Mouse (Mus musculus): ENCODE measurements around the gene Eif4b.

The Eif4b gene

GRCm38 (mm10) chr15:102103371-102103946, 29.9 kb downstream of the Eif4b start:
- DNase-seq: peak; percentile 89

DNA sequence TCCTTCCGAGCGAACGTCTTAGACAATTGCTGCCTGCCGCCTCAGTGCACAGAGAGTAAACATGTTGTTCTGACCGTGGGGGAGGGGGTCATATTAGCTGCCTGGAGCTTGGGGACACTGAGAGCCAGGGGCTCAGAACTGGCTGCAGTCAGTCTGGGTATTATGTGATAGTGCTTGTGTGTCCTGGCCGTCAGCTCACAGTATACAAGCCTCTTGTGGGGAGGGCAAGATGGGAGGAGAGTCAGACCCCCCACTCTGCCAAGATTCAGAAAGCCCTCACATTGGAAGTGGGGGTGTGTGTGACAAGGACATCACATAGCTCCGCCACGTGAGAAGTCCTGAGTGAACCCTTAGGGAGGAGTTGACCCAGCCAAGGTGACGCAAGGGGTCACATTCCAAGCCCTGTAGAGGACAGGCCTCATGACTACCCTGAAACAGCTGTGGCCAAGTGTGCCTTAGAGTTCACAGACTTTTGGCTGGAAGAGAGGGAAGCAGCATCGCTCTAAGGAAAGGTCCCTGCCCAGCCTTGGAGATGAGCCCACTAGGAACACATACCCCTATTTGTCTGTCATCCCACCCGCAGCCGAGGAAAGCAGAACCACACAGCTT, 30.5 kb downstream of the Eif4b start:
- peak; percentile 93 for DNase-seq

DNA sequence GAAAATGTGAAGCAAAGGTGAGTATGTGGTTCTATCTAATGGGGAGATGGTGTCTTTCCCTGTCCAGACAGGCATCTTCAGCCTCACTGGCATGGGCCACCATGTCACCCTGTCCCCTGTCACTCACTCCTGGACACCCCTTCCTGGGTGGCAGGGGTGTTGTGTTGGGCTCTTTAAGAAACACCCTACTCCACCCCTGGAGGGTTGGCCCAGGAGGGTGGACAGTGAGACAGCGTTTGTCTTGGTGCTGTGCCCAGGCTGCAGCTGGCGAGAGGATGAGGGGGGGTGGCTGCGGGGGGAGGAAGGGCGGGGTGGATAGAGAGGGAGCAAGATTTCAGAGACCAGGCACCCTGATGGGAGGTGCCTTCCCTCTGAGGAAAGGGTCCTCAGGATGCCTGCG, 31.8 kb downstream of the Eif4b start:
- DNase-seq: peak; percentile 89

DNA sequence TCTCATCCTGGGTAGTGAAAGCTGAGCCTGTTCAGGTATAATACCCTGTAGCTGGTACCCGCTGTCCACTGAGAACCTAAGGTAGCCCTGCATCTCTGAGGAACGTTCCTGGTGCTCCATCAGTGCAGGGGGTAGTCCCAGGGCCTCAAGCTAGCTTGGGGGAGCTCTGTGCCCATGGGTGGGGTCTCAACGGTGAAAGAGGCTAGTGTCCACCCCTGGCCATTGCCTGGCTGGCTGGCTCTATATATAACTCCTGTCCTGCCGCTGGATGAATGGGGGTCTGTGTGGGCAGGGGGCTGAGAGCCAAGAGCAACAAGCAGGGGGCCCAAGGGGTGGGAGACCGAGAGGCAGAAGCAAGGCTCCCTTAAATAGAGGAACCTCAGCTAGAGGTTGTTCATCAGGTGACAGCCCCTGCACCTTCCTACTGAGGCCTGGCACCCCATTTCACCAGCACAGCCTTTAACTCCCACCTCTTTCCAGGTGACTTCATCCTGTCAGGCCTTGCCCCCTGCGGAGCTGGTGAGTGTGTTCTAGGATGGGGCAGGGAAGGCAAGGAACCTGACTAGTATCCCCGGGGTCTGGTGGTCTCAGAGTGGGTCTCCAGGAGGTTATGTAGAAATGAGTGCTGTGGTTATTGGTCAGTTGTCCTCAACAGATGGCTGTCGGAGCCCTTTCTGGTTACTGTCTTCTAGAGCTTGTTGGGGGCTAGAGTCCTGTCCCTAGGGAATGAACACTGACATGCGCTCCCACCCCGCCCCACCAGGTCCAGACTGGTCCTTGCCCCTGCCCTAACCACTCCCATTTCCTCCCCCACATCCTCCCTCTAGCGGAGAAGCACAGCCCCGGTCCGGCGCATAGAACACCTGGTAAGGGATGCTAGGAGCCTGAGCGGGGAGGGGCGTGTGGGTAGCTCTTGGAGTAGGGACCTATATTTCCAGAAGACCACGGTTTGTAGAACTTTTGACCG, 32.5 kb downstream of the Eif4b start:
- DNase-seq: peak; percentile 59

- DNase-seq: no peak
Observed at GRCm38 (mm10) chr15:102106754-102107456, 33.3 kb downstream of the Eif4b start.

DNA sequence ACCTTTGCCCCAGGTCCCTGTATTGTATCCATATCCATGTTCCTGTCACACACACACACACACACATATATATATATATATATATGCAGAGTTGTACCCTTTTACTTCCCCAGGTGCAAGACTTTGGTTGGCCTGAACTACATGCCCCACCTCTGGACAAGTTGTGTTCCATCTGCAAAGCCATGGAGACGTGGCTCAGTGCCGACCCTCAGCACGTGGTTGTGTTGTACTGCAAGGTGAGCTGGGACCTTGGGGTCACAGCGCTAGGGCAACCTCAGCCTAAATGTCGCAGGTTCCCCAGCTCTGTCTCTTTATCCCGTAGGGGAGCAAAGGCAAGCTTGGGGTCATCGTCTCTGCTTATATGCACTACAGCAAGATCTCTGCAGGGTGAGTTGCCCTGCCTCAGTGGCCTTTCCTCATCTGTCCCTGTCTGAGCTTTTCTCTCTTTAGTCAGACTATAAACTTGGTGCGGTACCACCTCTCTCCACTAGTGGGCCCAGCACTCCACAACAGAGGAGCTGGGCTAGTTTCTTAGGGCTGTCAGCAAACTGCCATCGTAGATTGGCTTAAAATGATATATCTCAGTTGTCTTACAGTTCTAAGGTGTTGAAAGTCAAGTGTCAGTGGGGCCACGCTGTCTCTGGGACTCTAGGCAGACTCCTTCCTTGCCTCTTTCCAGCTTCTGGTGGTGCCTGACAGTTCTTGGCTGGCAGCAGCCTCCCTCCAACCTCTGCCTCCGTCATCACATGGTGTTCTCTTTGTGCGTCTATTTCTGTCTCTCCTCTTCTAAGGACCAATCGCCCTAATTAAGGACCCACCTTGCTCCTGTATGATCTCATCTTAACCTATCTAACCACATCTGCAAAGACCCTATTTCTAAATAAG, 34.4 kb downstream of the Eif4b start:
- DNase-seq: peak; percentile 84

- DNase-seq: peak; percentile 92
Observed at GRCm38 (mm10) chr15:102108651-102109525, 35.3 kb downstream of the Eif4b start.

- DNase-seq: no peak
Observed at GRCm38 (mm10) chr15:102110271-102110670, 36.7 kb downstream of the Eif4b start.

- DNase-seq: no peak
Observed at GRCm38 (mm10) chr15:102110701-102111494, 37.3 kb downstream of the Eif4b start.

- peak; percentile 29 for DNase-seq
Observed at GRCm38 (mm10) chr15:102111495-102111829, 37.9 kb downstream of the Eif4b start.

- no peak for DNase-seq
Observed at GRCm38 (mm10) chr15:102112181-102112580, 38.6 kb downstream of the Eif4b start.

DNA sequence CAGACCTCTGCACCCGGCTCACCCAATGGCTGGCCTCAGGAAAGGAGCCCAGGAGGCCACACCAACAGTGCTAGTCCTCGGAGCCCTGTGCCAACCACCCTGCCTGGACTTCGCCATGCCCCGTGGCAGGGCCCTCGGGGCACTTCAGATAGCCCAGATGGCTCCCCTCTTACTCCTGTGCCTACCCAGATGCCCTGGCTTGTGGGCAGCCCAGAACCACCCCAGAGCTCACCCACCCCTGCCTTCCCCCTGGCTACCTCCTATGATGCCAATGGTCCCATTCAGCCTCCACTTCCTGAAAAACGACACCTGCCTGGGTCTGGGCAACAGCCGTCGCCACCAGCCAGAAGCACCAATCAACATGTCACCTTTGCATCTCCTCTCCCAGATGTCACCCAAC, 39.3 kb downstream of the Eif4b start:
- no peak for DNase-seq

DNA sequence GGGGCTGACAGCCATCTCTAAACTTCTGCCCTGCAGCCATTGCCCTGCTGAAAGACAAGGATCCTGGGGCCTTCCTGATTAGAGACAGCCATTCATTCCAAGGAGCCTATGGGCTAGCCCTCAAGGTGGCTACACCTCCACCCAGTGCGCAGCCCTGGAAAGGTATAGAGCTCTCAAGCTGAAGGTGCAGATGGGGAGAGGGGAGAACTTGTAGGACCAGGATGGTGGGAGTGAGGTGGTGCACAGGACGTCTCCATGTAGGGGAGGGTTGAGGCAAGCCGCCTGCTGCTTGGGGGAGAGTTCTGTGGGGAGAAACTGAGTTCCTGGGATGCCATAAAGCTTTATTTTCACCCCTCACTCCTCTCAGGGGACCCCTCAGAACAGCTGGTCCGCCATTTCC, 40.1 kb downstream of the Eif4b start:
- DNase-seq: no peak

DNA sequence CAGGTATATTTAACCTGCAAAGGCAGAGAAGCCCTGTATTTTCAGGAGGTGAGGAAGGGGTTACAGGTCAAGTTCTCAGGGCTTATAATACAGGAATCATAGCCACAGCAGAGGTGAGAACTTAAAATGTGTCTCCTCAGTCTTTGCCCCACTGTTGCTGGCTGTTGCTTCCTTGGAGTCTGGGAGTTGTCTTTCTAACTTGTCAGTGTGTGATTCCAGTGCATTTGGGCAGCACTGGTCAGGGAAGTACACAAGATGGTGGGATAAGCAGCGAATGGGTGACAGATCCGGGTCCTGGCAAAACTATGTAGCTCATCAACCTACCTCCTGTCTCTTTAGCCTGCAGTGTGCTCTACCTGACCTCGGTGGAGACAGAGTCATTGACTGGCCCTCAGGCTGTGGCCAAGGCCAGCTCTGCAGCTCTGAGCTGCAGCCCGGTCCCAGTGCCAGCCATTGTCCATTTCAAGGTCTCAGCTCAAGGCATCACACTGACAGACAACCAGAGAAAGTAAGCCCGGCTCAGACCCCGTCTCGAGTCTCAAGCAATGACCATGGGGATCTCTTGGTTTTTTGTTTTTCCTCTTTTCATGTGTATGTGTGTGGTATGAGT, 41.2 kb downstream of the Eif4b start:
- no peak for DNase-seq

DNA sequence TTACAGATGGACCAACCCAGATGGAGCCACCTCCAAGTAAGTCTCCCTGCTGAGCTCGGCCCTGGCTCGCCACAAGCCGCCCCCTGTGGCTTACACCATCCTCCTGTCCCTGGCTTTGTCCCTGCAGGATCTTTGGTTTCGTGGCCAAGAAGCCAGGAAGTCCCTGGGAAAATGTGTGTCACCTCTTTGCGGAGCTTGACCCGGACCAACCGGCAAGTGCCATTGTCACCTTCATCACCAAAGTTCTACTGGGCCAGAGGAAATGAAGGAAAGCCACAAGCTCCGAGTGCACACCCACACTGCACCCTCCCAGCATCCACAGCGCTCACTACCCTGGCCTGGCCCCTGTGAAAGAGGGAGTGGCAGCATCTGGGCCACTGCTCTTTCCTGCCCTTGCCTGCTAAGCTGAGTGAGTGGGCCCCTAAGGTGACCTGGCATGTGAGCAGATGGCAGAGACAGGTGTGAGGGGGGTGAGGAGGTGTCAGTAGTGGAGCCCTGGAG, 42.2 kb downstream of the Eif4b start:
- no peak for DNase-seq

- DNase-seq: peak; percentile 18
Observed at GRCm38 (mm10) chr15:102116753-102117415, 43.3 kb downstream of the Eif4b start.

- DNase-seq: peak; percentile 58
Observed at GRCm38 (mm10) chr15:102117461-102118443, 44.2 kb downstream of the Eif4b start.

DNA sequence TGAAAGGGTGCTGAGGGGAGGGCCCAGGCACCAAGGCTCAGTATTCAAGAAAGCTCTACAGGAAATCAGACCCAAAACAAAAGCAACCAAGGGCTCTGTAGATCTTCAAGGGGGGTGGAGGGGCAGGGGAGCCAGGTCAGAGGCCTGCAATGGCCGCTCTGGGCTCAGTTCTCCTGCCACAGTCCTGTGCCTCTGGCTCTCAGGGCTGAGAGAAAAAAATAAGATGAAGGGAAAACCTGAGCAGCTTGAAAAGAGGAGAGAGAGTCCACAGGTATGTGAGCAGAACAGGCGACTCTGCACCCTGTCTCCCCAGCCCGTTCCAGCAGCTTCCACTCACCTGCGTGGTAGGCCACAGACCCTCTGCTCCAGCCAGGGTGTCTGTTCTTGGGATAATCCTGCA, 45.0 kb downstream of the Eif4b start:
- no peak for DNase-seq
